Mouse (Mus musculus) neural tube, embryonic 14.5 days (tissue): ENCODE data around the gene Rhobtb1. TPM values are rescaled to one million over a fixed set of nuclear protein-coding genes. Genes with fewer than 3 reads are reported as not detected.

Experiments used
- ATAC-seq: fragments of 200-750 bp; cut with Nextera tagmentation; 2 replicates; pipeline ENCODE4 v1.8.0; 2017; ENCODE audit warnings: low read depth, mild to moderate bottlenecking, moderate TSS enrichment, moderate library complexity
- H3K27ac ChIP-seq: fragments of 300-500 bp; sonication (generic); 2 replicates; pipeline ENCODE4 v1.5.1; 2014; ENCODE audit warnings: low read depth, mild to moderate bottlenecking, control low read depth, low read length, moderate library complexity, mixed read lengths
- H3K27me3 ChIP-seq: fragments of 300-500 bp; sonication (generic); 2 replicates; pipeline ENCODE4 v1.6.1; 2014; ENCODE audit warnings: low read length; ENCODE audit not compliant: control insufficient read depth, insufficient read depth
- H3K36me3 ChIP-seq: fragments of 300-500 bp; sonication (generic); 2 replicates; pipeline ENCODE4 v1.6.1; 2014; ENCODE audit warnings: low read length, mixed read lengths; ENCODE audit not compliant: control insufficient read depth, insufficient read depth
- H3K4me1 ChIP-seq: fragments of 300-500 bp; sonication (generic); 2 replicates; pipeline ENCODE4 v1.6.1; 2014; ENCODE audit warnings: low read length; ENCODE audit not compliant: control insufficient read depth, insufficient read depth
- H3K4me2 ChIP-seq: fragments of 300-500 bp; sonication (generic); 2 replicates; pipeline ENCODE4 v1.6.1; 2014; ENCODE audit warnings: mild to moderate bottlenecking, low read depth, low read length, control low read depth
- H3K4me3 ChIP-seq: fragments of 300-500 bp; sonication (generic); 2 replicates; pipeline ENCODE4 v1.5.1; 2014; ENCODE audit warnings: low read depth, low read length, control low read depth, mixed read lengths
- H3K9ac ChIP-seq: fragments of 300-500 bp; sonication (generic); replicated peaks from 2 replicates; pipeline ENCODE4 v1.6.1; 2014; ENCODE audit warnings: low read depth, mild to moderate bottlenecking, control low read depth, low read length, mixed read lengths
- H3K9me3 ChIP-seq: fragments of 300-500 bp; sonication (generic); 2 replicates; pipeline ENCODE4 v1.6.1; 2016; ENCODE audit warnings: low read length; ENCODE audit not compliant: control insufficient read depth
- WGBS: fragments of 180-500 bp; shearing (Covaris S2); extraction: QIAGEN DNeasy Blood & Tissue Kit; methylation state at CpG from one replicate; pipeline ENCODE4 v1.1.7; 2014; 5-methylcytosine and 5-hydroxymethylcytosine counted together
- polyA plus RNA-seq: library from polyadenylated mRNA; unstranded; fragments of >200 nt; fragmentation: Nextera tagmentation; extraction: Ambion mirVana; gene quantifications from 2 replicates; pipeline ENCODE4 v1.2.1, GENCODE M21; 2014

Rhobtb1 gene
- polyA plus RNA-seq, 1 experiment from 2014 or later = 17.3 TPM

DNA sequence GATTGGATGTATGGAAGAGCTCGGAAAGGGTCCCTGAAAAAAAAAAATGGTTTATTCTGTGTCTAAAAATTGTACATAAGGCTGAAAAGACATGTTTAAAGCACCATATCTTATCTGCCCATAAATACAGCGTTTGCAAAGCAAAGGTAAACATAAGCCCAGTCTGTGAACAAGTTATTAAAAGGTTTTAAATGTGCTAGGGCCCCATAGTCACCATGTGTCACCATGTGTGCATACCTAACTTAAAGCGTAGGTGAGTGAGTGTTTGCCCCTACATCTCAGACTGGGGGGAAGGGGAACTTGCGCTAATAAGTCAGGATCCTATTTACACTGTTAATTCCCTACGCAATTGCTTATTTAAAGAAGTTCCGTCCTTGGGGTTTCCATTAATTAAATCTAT, 5.2 kb downstream of the Rhobtb1 start:
- WGBS = 81% methylated on average over 6 of the region's 6 CpGs
- ATAC-seq = no peak
- no peak overlapping the region for H3K4me2 ChIP-seq

DNA sequence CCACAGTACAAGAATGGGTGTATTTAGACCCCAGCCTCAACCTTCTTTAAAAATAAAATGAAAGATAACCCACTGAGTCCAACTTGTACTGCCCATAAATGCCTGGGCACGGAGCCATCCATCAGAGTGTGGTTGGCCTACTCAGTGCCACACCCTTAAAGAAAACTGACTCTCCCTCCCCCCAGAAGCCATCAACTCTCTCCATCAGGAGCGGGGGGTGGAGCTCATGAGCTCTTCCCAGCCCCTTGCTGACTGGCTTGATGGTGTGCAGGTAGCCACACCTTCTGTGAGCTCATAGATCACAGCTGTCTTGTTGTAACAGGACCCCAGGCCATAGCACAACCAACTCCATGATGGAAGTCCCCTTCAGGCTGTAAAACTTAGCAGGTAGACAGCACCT, 6.2 kb downstream of the Rhobtb1 start:
- 81% methylated on average over 2 of the region's 2 CpGs for WGBS
- ATAC-seq = no peak
- no peaks in the 10 kb centered on the region for H3K9me3 ChIP-seq

More for the DNA sequence above, 5.2 kb downstream of the Rhobtb1 start:
- Histone ChIP-seq H3K9me3 (no peaks in the 10 kb centered on the region), H3K9ac (no peak overlapping the region), H3K36me3 (no peaks in the 10 kb centered on the region), H3K27me3 (no peaks in the 10 kb centered on the region), H3K4me3 (no peak overlapping the region), H3K4me1 (no peaks in the 10 kb centered on the region), H3K27ac (no peak overlapping the region)

DNA sequence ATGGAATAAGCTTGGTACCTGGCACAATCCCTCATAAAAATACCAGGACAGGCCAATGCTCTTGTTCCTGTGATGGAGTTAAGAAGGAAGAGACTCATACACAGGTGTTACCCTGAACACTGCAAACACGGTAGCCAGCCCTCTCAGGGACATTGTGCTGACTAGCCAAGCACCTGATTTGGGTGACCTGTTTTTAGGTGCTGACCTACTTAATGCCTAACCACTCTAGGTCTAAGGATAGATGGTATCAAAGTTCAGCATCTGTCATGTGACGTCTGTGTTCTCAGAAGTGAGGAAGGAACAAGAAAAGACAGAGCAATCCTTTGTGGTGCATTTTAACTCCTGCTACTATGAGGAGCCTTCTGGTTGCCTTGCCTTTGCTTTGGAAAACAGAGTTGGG, 9.6 kb downstream of the Rhobtb1 start:
- ATAC-seq = no peak
- WGBS = 96% methylated on average over 2 of the region's 2 CpGs
- Histone ChIP-seq H3K27me3 (no peaks in the 10 kb centered on the region), H3K4me1 (no peaks in the 10 kb centered on the region), H3K4me3 (no peak overlapping the region), H3K27ac (no peak overlapping the region), H3K9me3 (no peaks in the 10 kb centered on the region; the same call in 1 of the 2 replicates), H3K36me3 (no peaks in the 10 kb centered on the region), H3K9ac (no peak overlapping the region), H3K4me2 (no peak overlapping the region)

More for the DNA sequence above, 6.2 kb downstream of the Rhobtb1 start:
- Histone ChIP-seq H3K4me2 (no peak overlapping the region), H3K9ac (no peak overlapping the region), H3K4me3 (no peak overlapping the region), H3K4me1 (no peaks in the 10 kb centered on the region), H3K36me3 (no peaks in the 10 kb centered on the region), H3K27me3 (no peaks in the 10 kb centered on the region), H3K27ac (no peak overlapping the region)

DNA sequence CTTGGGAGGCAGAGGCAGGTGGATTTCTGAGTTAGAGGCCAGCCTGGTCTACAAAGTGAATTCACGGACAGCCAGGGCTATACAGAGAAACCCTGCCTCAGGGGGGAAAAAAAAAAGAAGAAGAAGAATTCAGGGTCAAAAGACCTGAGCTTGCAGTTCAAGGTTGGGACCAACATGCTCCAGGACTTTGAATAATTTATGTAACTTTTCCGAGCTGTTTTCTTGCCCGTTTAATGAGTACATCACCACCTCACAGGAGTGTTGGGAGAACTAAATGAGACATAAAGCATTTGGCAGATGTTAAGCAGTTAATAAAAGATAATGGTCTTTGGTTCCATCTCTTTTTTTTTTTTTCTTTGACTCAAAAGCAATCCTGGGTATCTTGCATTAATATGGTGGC, 10.3 kb downstream of the Rhobtb1 start:
- 78% methylated on average over 3 of the region's 3 CpGs for WGBS
- Histone ChIP-seq H3K4me3 (no peak overlapping the region), H3K4me1 (no peaks in the 10 kb centered on the region), H3K36me3 (no peaks in the 10 kb centered on the region), H3K4me2 (no peak overlapping the region), H3K27me3 (no peaks in the 10 kb centered on the region), H3K9ac (no peak overlapping the region), H3K9me3 (no peaks in the 10 kb centered on the region; the same call in 1 of the 2 replicates), H3K27ac (no peak overlapping the region)
- ATAC-seq = no peak

DNA sequence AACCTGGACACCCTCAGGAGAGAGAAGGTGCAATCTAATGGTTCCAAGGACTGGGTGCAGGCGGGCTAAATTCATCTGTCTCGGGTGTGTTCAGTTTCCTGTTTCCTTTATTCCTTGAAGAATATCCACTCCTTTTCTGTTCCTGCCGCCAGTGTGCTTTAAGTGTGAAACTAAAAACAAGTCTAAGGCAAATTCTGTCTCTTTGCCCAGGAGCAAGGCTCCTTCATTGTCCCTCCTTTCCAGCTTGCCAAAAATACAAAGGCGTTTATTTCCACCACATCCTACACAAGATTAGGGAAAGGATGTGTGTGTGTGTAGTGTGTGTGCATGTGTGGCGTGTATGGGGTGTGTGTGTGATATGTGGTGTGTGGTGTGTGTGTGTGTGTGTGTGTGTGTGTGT, 11.3 kb downstream of the Rhobtb1 start:
- Histone ChIP-seq H3K27ac (no peak overlapping the region), H3K4me2 (no peak overlapping the region)
- 88% methylated on average over 5 of the region's 5 CpGs for WGBS

DNA sequence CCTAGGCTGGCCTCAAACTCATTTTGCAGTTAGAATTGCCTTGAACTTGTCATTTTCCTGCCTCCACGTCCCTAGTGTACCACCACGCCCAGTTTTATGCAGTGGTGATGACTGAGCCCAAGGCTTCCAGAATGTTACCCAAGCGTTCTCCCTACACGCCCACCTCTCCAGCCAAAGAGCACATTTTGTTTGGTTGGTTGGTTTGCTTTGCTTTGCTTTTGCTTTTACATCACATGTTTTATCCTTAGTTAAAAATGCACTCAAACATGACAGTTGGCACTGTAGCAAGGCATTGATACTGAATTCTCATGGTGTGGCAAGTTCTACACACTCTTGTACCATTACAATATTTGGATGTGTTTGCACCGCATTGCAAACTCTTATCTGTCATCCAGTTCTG, 12.0 kb downstream of the Rhobtb1 start:
- no peak overlapping the region for H3K27ac ChIP-seq
- no peak overlapping the region for H3K4me3 ChIP-seq
- H3K36me3 ChIP-seq = no peaks in the 10 kb centered on the region
- H3K9ac ChIP-seq = no peak overlapping the region
- no peaks in the 10 kb centered on the region for H3K4me1 ChIP-seq
- WGBS = 92% methylated on average over 5 of the region's 5 CpGs
- H3K4me2 ChIP-seq = no peak overlapping the region
- no peak for ATAC-seq
- H3K9me3 ChIP-seq = no peaks in the 10 kb centered on the region; the same call in 1 of the 2 replicates
- H3K27me3 ChIP-seq = no peaks in the 10 kb centered on the region

More for the DNA sequence above, 11.3 kb downstream of the Rhobtb1 start:
- Histone ChIP-seq H3K4me1 (no peaks in the 10 kb centered on the region), H3K27me3 (no peaks in the 10 kb centered on the region), H3K4me3 (no peak overlapping the region), H3K9me3 (no peaks in the 10 kb centered on the region; the same call in 1 of the 2 replicates), H3K9ac (no peak overlapping the region), H3K36me3 (no peaks in the 10 kb centered on the region)
- no peak for ATAC-seq

DNA sequence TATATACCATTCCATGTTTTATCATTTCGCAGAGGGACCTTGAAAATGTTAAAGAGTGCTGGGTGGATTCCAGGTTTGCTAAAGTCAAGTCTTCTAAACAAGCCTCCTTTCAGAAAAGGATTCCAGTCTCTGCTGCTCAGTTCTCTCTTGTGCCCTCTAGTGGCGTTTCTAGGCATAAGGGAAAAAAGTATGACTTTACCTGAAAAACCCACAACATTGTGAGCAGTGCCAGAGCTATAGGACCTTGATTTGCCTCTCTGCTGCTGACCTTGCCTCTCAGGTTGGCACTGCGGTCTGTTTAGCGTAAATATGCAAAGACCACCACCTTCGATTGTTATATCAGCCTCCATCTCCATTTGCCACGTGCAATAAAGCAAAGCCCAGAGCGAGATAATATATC, 13.9 kb downstream of the Rhobtb1 start:
- no peak for ATAC-seq

DNA sequence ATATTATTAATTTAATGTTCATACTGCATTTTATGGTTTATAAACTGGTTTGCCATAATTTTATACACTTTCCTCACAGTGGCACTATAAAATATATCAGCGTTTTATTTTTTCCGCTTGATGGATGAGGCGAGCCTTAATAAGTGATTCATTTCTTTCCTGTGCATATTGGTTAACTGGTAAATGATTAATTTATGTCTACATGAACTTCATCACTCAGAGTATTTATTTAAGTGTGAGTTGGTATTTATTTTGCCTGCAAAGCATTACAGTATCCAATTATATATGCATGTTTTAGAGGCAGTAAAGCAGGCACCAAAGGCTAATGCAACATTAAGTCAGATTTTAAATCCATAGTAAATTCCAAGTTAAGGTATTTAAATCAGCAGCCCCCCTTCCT, 14.6 kb downstream of the Rhobtb1 start:
- H3K4me2 ChIP-seq = no peak overlapping the region
- H3K9ac ChIP-seq = no peak overlapping the region
- whole genome bisulfite sequencing = 85% methylated on average over 3 of the region's 3 CpGs
- no peaks in the 10 kb centered on the region for H3K4me1 ChIP-seq
- no peaks in the 10 kb centered on the region; the same call in 1 of the 2 replicates for H3K9me3 ChIP-seq
- H3K27me3 ChIP-seq = no peaks in the 10 kb centered on the region
- H3K27ac ChIP-seq = no peak overlapping the region
- ATAC-seq = no peak
- H3K36me3 ChIP-seq = no peaks in the 10 kb centered on the region
- no peak overlapping the region for H3K4me3 ChIP-seq

More for the DNA sequence above, 13.9 kb downstream of the Rhobtb1 start:
- Histone ChIP-seq H3K27ac (no peak overlapping the region), H3K4me2 (no peak overlapping the region), H3K27me3 (no peaks in the 10 kb centered on the region), H3K9ac (no peak overlapping the region), H3K4me1 (no peaks in the 10 kb centered on the region), H3K4me3 (no peak overlapping the region), H3K36me3 (no peaks in the 10 kb centered on the region), H3K9me3 (no peaks in the 10 kb centered on the region; the same call in 1 of the 2 replicates)
- 62% methylated on average over 7 of the region's 7 CpGs for WGBS

DNA sequence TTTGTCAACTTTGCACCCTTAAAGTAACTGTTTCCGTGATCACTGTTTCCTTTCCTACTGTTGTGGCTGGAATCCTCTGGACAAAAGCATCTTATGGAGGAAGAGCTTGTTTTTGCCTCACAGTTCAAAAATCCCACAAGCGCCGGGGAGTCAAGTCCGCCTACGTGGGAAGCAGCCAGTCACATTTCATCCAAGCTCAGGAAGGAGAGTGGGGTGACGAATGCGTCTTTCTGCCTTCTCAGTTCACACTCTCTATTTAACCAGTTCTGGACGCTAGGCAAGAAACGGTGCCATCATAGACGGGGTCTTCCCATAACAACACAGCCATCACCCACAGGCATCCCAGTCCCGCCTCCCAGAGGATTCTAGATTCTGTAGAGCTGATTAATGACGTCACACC, 15.3 kb downstream of the Rhobtb1 start:
- Histone ChIP-seq H3K9ac (no peak overlapping the region), H3K27me3 (no peaks in the 10 kb centered on the region), H3K27ac (no peak overlapping the region), H3K36me3 (no peaks in the 10 kb centered on the region), H3K9me3 (no peaks in the 10 kb centered on the region; the same call in 1 of the 2 replicates), H3K4me2 (no peak overlapping the region), H3K4me3 (no peak overlapping the region), H3K4me1 (no peaks in the 10 kb centered on the region)
- no peak for ATAC-seq
- 78% methylated on average over 12 of the region's 12 CpGs for WGBS
